Mouse (Mus musculus) small intestine, adult 2 months (tissue): ENCODE results near the gene Mmp8.

ENCODE experiments used
- CTCF ChIP-seq: fragments of 200-500 bp; IDR thresholded peaks from 2 replicates; pipeline ENCODE4 v1.5.1; 2012; ENCODE audit warnings: low read depth, mild to moderate bottlenecking, control low read depth, inconsistent platforms, low read length, moderate library complexity, mixed read lengths; ENCODE audit not compliant: insufficient replicate concordance, insufficient read length; ENCODE audit errors: extremely low read depth
- POLR2A ChIP-seq: fragments of 200-500 bp; IDR thresholded peaks from 2 replicates; pipeline ENCODE4 v1.6.1; 2012; ENCODE audit warnings: low read depth, mild to moderate bottlenecking, control low read depth, inconsistent platforms, low read length, moderate library complexity

DNA sequence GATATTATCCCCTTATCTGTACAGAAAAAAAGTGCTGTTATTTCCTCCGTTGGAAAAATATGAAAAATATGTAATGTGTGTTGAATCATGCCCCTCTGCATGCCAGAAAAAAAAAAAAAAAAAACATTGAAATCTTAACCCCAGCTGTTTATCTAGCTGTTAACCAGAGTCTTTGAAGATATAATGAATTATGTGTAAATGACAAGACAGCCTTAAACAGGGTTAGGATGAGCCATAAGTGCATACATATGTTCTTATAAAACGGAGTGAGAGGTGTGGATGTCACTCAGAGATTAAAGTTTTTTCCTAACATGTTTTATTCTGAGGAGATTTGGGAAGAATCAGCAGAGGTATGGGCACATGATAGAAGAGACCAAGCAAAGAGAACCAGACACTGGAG is 9.7 kb downstream of the Mmp8 start:
- TF ChIP-seq POLR2A (no peak), CTCF (no peak)
